In the genomic region with DNA sequence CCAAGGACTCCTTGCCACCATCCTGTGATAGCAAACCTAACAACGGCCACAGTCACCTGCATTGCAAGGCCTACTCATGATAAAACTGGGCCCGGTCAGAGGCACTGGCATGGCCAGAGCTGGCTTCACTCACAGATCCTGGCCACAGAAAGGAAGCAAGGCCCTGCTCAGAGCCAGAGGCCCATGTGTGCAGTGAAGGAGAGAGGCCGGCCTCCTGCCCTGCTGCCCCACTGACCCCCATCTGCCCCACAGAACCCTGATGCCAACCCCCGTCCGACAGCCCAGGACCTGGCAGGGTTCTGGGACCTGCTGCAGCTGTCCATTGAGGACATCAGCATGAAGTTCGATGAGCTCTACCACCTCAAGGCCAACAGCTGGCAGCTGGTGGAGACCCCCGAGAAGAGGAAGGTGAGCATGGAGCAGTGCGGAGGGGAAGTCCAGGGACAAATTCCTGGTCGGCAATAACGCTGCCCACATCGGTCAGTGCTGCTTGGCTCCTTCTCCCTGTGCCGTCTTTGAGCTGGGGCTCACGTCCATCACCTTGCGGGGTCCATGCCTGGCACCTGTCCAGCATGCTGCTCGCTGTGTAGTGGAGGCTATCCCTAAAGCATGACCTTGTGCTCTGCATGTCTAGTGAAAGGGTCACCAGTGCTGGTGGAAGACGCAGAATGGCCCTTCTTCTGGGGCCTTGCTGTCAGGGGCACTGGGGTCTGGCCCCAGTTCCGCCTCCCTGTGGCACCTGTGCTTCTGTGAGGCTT, we compare ENCODE assay signal across 20 mouse cellular contexts. TPM values are rescaled to one million over a fixed set of nuclear protein-coding genes. Genes with fewer than 3 reads are reported as not detected.
DNase-seq lines count a peak whose midpoint lies in the region; ATAC-seq and TF ChIP-seq lines count a peak whose summit lies in the region.
"Had no signal": no experiment of that assay in that cellular context is flagged by ENCODE, and none has a peak within 500 bp of the region (broad histone marks: within the 10 kb centered on the region; RNA-seq: fewer than 3 reads in every experiment).

No protein-coding gene starts in this region.

- peak overlapping the region; percentile 75 for H3K27ac ChIP-seq in left cerebral cortex, adult 2 months
- peak overlapping the region; percentile 64 for H3K27ac ChIP-seq in neural tube, embryonic 15.5 days (replicated peaks)
- H3K27ac ChIP-seq: embryonic facial prominence, embryonic 12.5 days; liver, embryonic 15.5 days; midbrain, embryonic 13.5 days had no signal

- H3K4me3 ChIP-seq in left cerebral cortex, adult 2 months = no peak overlapping the region
- no peak overlapping the region for H3K4me3 ChIP-seq in neural tube, embryonic 15.5 days (replicated peaks)
- H3K4me3 ChIP-seq: embryonic facial prominence, embryonic 12.5 days; erythroblast, embryonic 14.5 days; forebrain, embryonic 13.5 days; heart, adult 2 months; hindbrain, embryonic 15.5 days; liver, embryonic 15.5 days; midbrain, embryonic 13.5 days had no signal

- 94% methylated on average over 17 of the region's 17 CpGs for WGBS in neural tube, embryonic 15.5 days

- no peak for TF ChIP-seq CTCF in left cerebral cortex, adult 2 months (IDR thresholded peaks at IDR 0.05)

- no peak overlapping the region for H3K9ac ChIP-seq in neural tube, embryonic 15.5 days (replicated peaks)
- H3K9ac ChIP-seq: embryonic facial prominence, embryonic 12.5 days; forebrain, embryonic 13.5 days; hindbrain, embryonic 15.5 days; liver, embryonic 15.5 days; midbrain, embryonic 13.5 days had no signal

- peak; percentile 52 to 59 for DNase-seq in cerebellum, postnatal 14 days
- DNase-seq in cerebellum, postnatal 4 days (ENCODE audit: low spot score in 2 of 2) = no peak
- DNase-seq in left cerebral cortex, adult 2 months (ENCODE audit: extremely low spot score in 1 of 2, low spot score in 2 of 2) = no peak
- DNase-seq in left cerebral cortex, postnatal 36 days (ENCODE audit: low spot score in 2 of 2) = no peak
- peak; percentile 44 for DNase-seq in right cerebral cortex, postnatal 14 days
- DNase-seq in right cerebral cortex, postnatal 10 days (ENCODE audit: low spot score in 2 of 2) = no peak
- DNase-seq in kidney, adult 18-20 months = no peak
- DNase-seq: B cell, adult 2 months; gastrocnemius, postnatal 25 days; heart, adult 2 months; heart, postnatal 36 days; kidney, adult 8-10 months; thymus, adult 18-20 months had no signal

- no peaks in the 10 kb centered on the region for H3K9me3 ChIP-seq in neural tube, embryonic 15.5 days (replicated peaks)
- H3K9me3 ChIP-seq: hindbrain, embryonic 15.5 days; liver, embryonic 15.5 days; midbrain, embryonic 13.5 days had no signal

- peaks cover 72% of the 10 kb centered on the region for H3K36me3 ChIP-seq in neural tube, embryonic 15.5 days

- no peak overlapping the region for H3K4me2 ChIP-seq in neural tube, embryonic 15.5 days
- H3K4me2 ChIP-seq: embryonic facial prominence, embryonic 12.5 days; forebrain, embryonic 13.5 days; hindbrain, embryonic 15.5 days; liver, embryonic 15.5 days; midbrain, embryonic 13.5 days had no signal

- no peak for ATAC-seq in neural tube, embryonic 15.5 days (ENCODE audit: low FRiP score)
- ATAC-seq: forebrain, embryonic 13.5 days; midbrain, embryonic 13.5 days had no signal

- H3K4me1 ChIP-seq in neural tube, embryonic 15.5 days = peaks cover 15% of the 10 kb centered on the region
- H3K4me1 ChIP-seq: forebrain, embryonic 13.5 days; hindbrain, embryonic 15.5 days; midbrain, embryonic 13.5 days had no signal

- intact Hi-C loops in left cerebral cortex, adult 2 months (cut with DNase I) = loop anchor here (5.0 kb wide), 1 partner anchor 234 kb away; no protein-coding TSS in a partner anchor
- intact Hi-C loops in left cerebral cortex, postnatal 36 days (cut with DNase I) = loop anchor here (5.0 kb wide), 1 partner anchor 34 kb away; no protein-coding TSS in a partner anchor

- H3K27me3 ChIP-seq in neural tube, embryonic 15.5 days (replicated peaks) = no peaks in the 10 kb centered on the region
- H3K27me3 ChIP-seq: embryonic facial prominence, embryonic 12.5 days; forebrain, embryonic 13.5 days; hindbrain, embryonic 15.5 days; liver, embryonic 15.5 days; midbrain, embryonic 13.5 days had no signal

RNA-seq across cellular contexts. Expression of gene Myl9, which starts 13.5 kb away (rescaled TPM):
- total RNA-seq in left cerebral cortex, adult 2 months (2021) = 10 to 100 TPM; 16.1 to 17.3 TPM
- 10 to 100 TPM; 16.6 to 16.9 TPM for total RNA-seq in left cerebral cortex, postnatal 36 days (2021)
- polyA plus RNA-seq in neural tube, embryonic 15.5 days (2015; fragmentation: Nextera tagmentation; extraction: Ambion mirVana) = 40.8 and 169 TPM in 2 replicates

Comparison
In these comparisons a context has a peak if more than half of its experiments do, and no peak if none do; other contexts are left out.
1. DNase-seq: peak in cerebellum, postnatal 14 days (2 of 2) and right cerebral cortex, postnatal 14 days (single experiment); none in cerebellum, postnatal 4 days (0 of 2), left cerebral cortex, adult 2 months (0 of 2), left cerebral cortex, postnatal 36 days (0 of 2), right cerebral cortex, postnatal 10 days (0 of 2) and kidney, adult 18-20 months (single experiment).